Mouse (Mus musculus): Measurements from ENCODE around the gene Gm11541. TPM values are rescaled to one million over a fixed set of nuclear protein-coding genes. Genes with fewer than 3 reads are reported as not detected.

Gene Gm11541
- 1.3 and 1.4 TPM in 2 replicates for polyA plus RNA-seq (2015; fragmentation: Nextera tagmentation; extraction: Ambion mirVana)

DNA sequence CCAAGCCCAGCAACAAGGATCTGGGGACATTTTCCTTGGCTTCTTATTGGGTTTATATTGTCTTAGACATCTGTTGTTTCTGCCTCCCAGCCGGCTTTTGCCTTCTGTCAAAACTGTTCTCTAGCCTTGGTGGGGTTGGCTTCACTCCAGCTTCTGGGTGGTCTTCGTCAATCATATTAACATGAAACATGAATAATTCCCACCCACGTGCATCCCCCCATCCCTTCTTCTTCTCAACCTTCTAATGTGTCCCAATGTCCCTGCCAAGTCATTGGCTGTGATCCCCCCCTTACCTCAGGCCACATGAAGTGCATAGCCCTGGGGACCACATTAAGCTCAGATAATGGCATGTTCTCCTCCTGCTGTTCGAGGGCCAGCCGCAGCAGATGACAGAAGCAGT, at the start of gene Gm11541:
TSS of gene Gm11541 (minus strand) at position 28 of the 400 bp plus-strand sequence.
- ATAC-seq (replicated peaks; ENCODE audit: low FRiP score, low read depth) (0 out of 2 replicates have a peak, but pooled peaks have one; percentile 54), DNase-seq (ENCODE audit: low spot score) (peak; percentile 71)
- TF ChIP-seq CTCF (IDR thresholded peaks at IDR 0.05; ENCODE audit: low read depth): no peak
- Histone ChIP-seq H3K4me2 (ENCODE audit: low read length) (no peak within 1 kb of the TSS), H3K27me3 (ENCODE audit: insufficient read depth, low read length) (no peaks in the 10 kb centered on the region), H3K36me3 (ENCODE audit: insufficient read depth, low read length) (no peaks in the 10 kb centered on the region), H3K9me3 (replicated peaks; ENCODE audit: low read length) (no peaks in the 10 kb centered on the region), H3K4me3 (replicated peaks; ENCODE audit: low read depth, low read length) (no peak within 1 kb of the TSS), H3K4me1 (replicated peaks; ENCODE audit: insufficient read depth, low read length) (0 out of 2 replicates have a peak, but pooled peaks cover 13% of the 10 kb centered on the region), H3K27ac (peak within 1 kb of the TSS; percentile 52), H3K9ac (ENCODE audit: low read depth, low read length) (no peak within 1 kb of the TSS)
- WGBS: 61% methylated on average over 5 of the region's 5 CpGs

DNA sequence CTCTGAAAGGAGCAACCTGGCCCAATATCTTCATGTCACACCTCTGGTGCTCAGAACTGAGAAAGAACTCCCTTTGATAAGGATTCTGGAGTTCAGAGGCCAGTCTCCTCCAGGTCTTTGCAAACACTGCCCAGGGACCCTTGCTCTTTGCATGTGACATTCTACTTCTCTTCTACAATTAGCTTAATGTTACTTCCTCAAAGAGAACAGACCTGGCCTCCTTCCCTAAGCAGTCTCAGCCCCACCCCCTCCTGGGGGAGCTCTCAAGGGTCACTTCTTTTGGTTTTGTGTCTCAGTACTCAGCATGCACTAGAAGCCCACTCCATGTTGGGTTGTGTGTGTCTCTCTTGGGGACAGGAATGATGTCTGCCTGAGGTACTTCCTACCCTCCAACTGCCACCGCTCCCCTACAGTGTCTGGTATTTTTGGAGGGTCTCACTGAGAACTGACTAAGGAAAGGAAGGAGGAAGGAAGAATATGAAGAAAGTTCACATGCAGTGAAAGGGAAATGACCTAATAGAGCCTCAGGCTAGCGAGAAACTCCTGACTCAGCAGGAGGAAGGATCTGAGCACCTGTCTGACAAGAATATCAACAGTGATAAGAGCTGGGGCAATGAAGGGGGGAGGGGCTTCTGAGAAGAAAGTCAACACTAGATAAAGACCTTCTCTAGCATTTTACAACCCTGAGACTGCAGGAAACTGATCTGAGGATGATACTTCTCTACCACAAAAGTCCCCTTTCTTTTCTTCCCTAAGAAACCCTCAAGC, 48.8 kb upstream of the Gm11541 start:
- no peaks in the 10 kb centered on the region for H3K27me3 ChIP-seq (ENCODE audit: insufficient read depth, low read length)
- no peak overlapping the region for H3K4me3 ChIP-seq (replicated peaks; ENCODE audit: low read depth, low read length)
- H3K4me1 ChIP-seq (replicated peaks; ENCODE audit: insufficient read depth, low read length): no peaks in the 10 kb centered on the region
- H3K4me2 ChIP-seq (ENCODE audit: low read length): no peak overlapping the region
- no peak overlapping the region for H3K9ac ChIP-seq (ENCODE audit: low read depth, low read length)
- no peaks in the 10 kb centered on the region for H3K9me3 ChIP-seq (replicated peaks; ENCODE audit: low read length)
- H3K36me3 ChIP-seq (ENCODE audit: insufficient read depth, low read length): no peaks in the 10 kb centered on the region
- WGBS: 41% methylated on average over 2 of the region's 2 CpGs
- ATAC-seq (replicated peaks; ENCODE audit: low FRiP score, low read depth): no peak
- H3K27ac ChIP-seq: no peak overlapping the region
- no peak for TF ChIP-seq CTCF (IDR thresholded peaks at IDR 0.05; ENCODE audit: low read depth)
- DNase-seq (ENCODE audit: low spot score): no peak

DNA sequence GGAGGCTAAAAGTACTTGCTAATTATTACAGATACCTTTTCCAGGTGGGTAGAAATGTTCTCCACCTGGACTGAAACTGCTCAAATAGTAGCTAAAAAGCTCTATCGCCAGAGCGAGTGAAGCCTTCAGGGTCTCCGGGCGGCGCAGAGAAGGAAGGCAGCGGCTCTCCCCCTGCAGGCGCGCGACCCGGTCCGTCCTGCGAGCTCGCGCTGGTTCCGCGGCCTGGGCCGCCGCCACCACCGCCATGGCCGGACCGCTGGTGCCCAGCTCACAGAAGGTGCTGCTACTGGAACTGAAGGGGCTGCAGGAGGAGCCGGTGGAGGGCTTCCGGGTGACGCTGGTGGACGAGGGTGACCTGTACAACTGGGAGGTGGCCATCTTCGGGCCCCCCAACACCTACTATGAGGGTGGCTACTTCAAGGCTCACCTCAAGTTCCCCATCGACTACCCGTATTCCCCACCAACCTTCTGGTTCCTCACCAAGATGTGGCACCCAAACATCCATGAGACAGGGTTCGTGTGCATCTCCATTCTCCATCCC, 37.5 kb upstream of the Gm11541 start, which contains the start of gene Cdc34b:
TSS of gene Cdc34b (plus strand) at position 51 of the 541 bp plus-strand sequence.
- Histone ChIP-seq H3K4me1 (replicated peaks; ENCODE audit: insufficient read depth, low read length) (no peaks in the 10 kb centered on the region), H3K4me2 (ENCODE audit: low read length) (no peak within 1 kb of the TSS), H3K9ac (ENCODE audit: low read depth, low read length) (no peak within 1 kb of the TSS), H3K9me3 (replicated peaks; ENCODE audit: low read length) (no peaks in the 10 kb centered on the region), H3K27ac (no peak within 1 kb of the TSS), H3K4me3 (replicated peaks; ENCODE audit: low read depth, low read length) (no peak within 1 kb of the TSS), H3K27me3 (ENCODE audit: insufficient read depth, low read length) (no peaks in the 10 kb centered on the region), H3K36me3 (ENCODE audit: insufficient read depth, low read length) (no peaks in the 10 kb centered on the region)
- ATAC-seq (replicated peaks; ENCODE audit: low FRiP score, low read depth) (no peak), DNase-seq (ENCODE audit: low spot score) (no peak)
- 82% methylated on average over 29 of the region's 29 CpGs for WGBS
- no peak for TF ChIP-seq CTCF (IDR thresholded peaks at IDR 0.05; ENCODE audit: low read depth)

DNA sequence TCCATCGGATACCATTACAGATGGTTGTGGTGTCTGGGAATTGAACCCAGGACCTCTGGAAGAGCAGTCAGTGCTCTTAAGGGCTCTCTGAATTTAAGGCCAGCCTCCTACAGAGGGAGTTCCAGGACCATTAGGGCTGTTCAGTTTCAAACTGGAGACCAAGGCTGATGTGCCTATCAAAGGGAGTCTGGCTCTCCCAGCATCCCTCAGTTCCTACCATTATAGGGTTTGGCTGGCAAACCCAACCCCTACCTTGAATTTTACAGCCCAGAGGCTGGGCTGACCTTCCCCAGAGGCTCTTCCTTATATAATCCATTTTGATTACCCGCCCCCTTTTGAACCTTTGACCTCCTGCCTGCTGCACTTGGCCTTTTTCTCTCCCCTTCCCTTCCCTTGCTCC, 31.4 kb upstream of the Gm11541 start:
- Histone ChIP-seq H3K9me3 (replicated peaks; ENCODE audit: low read length) (no peaks in the 10 kb centered on the region), H3K27me3 (ENCODE audit: insufficient read depth, low read length) (no peaks in the 10 kb centered on the region), H3K4me1 (replicated peaks; ENCODE audit: insufficient read depth, low read length) (no peaks in the 10 kb centered on the region), H3K4me3 (replicated peaks; ENCODE audit: low read depth, low read length) (no peak overlapping the region), H3K36me3 (ENCODE audit: insufficient read depth, low read length) (no peaks in the 10 kb centered on the region), H3K27ac (no peak overlapping the region), H3K4me2 (ENCODE audit: low read length) (no peak overlapping the region), H3K9ac (ENCODE audit: low read depth, low read length) (no peak overlapping the region)
- DNase-seq (ENCODE audit: low spot score) (no peak), ATAC-seq (replicated peaks; ENCODE audit: low FRiP score, low read depth) (no peak)
- no peak for TF ChIP-seq CTCF (IDR thresholded peaks at IDR 0.05; ENCODE audit: low read depth)
- 60% methylated on average over 2 of the region's 2 CpGs for WGBS

DNA sequence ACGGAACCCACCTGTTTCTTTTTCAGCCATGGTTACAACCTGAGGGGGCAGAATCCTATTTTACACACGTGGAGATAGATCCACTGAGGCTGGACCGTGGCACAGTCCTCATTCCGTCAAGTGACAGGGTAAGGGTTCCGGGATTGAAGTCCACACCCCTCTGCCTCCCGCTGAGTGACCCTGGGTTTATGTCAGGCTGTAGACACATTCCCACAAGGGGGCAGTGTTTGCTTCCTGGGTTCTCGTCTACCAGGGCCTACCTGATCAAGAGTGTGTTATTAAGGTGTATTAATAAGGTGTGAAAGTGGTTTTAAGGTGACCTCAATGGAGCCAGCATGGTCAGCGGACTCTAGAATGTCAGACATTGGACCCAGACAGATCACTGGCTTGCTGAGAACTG, 28.5 kb upstream of the Gm11541 start:
- no peaks in the 10 kb centered on the region for H3K9me3 ChIP-seq (replicated peaks; ENCODE audit: low read length)
- H3K27me3 ChIP-seq (ENCODE audit: insufficient read depth, low read length): no peaks in the 10 kb centered on the region
- DNase-seq (ENCODE audit: low spot score) (no peak), ATAC-seq (replicated peaks; ENCODE audit: low FRiP score, low read depth) (0 out of 2 replicates have a peak, but pooled peaks have one; percentile 46)
- no peak overlapping the region for H3K4me2 ChIP-seq (ENCODE audit: low read length)
- H3K27ac ChIP-seq: no peak overlapping the region
- H3K9ac ChIP-seq (ENCODE audit: low read depth, low read length): no peak overlapping the region
- WGBS: 43% methylated on average over 8 of the region's 8 CpGs
- TF ChIP-seq CTCF (IDR thresholded peaks at IDR 0.05; ENCODE audit: low read depth): peak; percentile 66
- H3K4me3 ChIP-seq (replicated peaks; ENCODE audit: low read depth, low read length): no peak overlapping the region
- H3K4me1 ChIP-seq (replicated peaks; ENCODE audit: insufficient read depth, low read length): no peaks in the 10 kb centered on the region
- no peaks in the 10 kb centered on the region for H3K36me3 ChIP-seq (ENCODE audit: insufficient read depth, low read length)

DNA sequence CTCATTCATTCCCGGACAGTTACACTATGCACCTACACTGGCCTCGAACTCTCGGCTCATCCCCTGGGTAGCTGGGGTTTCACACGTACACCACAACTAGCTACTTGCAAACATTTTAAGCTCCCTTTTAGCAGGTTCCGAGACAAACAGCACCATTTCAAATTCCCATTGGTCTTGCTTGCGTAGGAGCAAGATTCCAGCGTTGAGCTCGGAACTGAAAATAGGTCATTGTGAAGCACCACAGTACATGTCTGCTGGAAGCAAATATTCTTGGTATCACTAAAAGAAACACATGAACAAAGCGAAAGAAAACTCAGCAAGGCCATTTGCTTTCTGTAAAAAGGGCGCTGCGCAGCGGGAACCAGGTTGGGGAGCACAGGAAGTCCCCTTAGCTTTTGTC, 26.9 kb upstream of the Gm11541 start:
- no peak for TF ChIP-seq CTCF (IDR thresholded peaks at IDR 0.05; ENCODE audit: low read depth)
- no peak for ATAC-seq (replicated peaks; ENCODE audit: low FRiP score, low read depth)

More for the DNA sequence above, 26.9 kb upstream of the Gm11541 start:
- no peaks in the 10 kb centered on the region for H3K36me3 ChIP-seq (ENCODE audit: insufficient read depth, low read length)
- WGBS: 89% methylated on average over 12 of the region's 12 CpGs
- no peak overlapping the region for H3K27ac ChIP-seq
- DNase-seq (ENCODE audit: low spot score): no peak
- H3K27me3 ChIP-seq (ENCODE audit: insufficient read depth, low read length): no peaks in the 10 kb centered on the region
- H3K4me2 ChIP-seq (ENCODE audit: low read length): no peak overlapping the region
- no peak overlapping the region for H3K4me3 ChIP-seq (replicated peaks; ENCODE audit: low read depth, low read length)
- no peaks in the 10 kb centered on the region for H3K9me3 ChIP-seq (replicated peaks; ENCODE audit: low read length)
- H3K4me1 ChIP-seq (replicated peaks; ENCODE audit: insufficient read depth, low read length): no peaks in the 10 kb centered on the region
- no peak overlapping the region for H3K9ac ChIP-seq (ENCODE audit: low read depth, low read length)

Data from kidney, postnatal 0 days (tissue).